Mouse (Mus musculus): ENCODE data around the gene Prdm15.

- TF ChIP-seq CTCF (IDR thresholded peaks at IDR 0.05; ENCODE audit: low read depth, low read length) (0 out of 2 replicates have a peak, but pooled peaks have one; percentile 24), POLR2AphosphoS5 (IDR thresholded peaks at IDR 0.05; ENCODE audit: insufficient replicate concordance, low read depth, low read length) (no peak)
Observed at GRCm38 (mm10) chr16:97804680-97805547, 46.7 kb downstream of the Prdm15 start.
